Mouse (Mus musculus) spleen, embryonic (tissue): ENCODE data around the gene E2f4.

Experiments used
- CTCF ChIA-PET: fragments of 350-600 bp; sonication (Branson Sonifier 250); formaldehyde crosslinking; loops from one replicate; lab custom pipeline; 2022; lab: Charles Lee

The E2f4 gene

GRCm38 (mm10) chr8:105345061-105345975 lies 47.9 kb downstream of the E2f4 start:
- CTCF ChIA-PET = no interaction called here

- CTCF ChIA-PET = no interaction called here
Observed at GRCm38 (mm10) chr8:105346611-105347427, 49.4 kb downstream of the E2f4 start.

GRCm38 (mm10) chr8:105347428-105348221 lies 50.2 kb downstream of the E2f4 start, which contains the start of gene Fhod1:
TSS of gene Fhod1 (minus strand) at chr8:105347953.
- CTCF ChIA-PET = no interaction called here

- CTCF ChIA-PET = no interaction called here
Observed at GRCm38 (mm10) chr8:105348450-105349095, 51.1 kb downstream of the E2f4 start, which contains the start of gene Slc9a5. TSS of gene Slc9a5 (plus strand) at chr8:105348843.

- CTCF ChIA-PET = no interaction called here
Observed at GRCm38 (mm10) chr8:105349096-105349771, 51.8 kb downstream of the E2f4 start.

- CTCF ChIA-PET = interaction anchor here (0.6 kb wide), 1 partner anchor 32 kb away, joined by 3 read pairs; no protein-coding TSS in a partner anchor
Observed at GRCm38 (mm10) chr8:105350186-105350585, 52.7 kb downstream of the E2f4 start.

- CTCF ChIA-PET = no interaction called here
Observed at GRCm38 (mm10) chr8:105353583-105354135, 56.2 kb downstream of the E2f4 start.

- CTCF ChIA-PET = interaction anchor here (0.5 kb wide), 1 partner anchor 128 kb away, joined by 3 read pairs; no protein-coding TSS in a partner anchor
Observed at GRCm38 (mm10) chr8:105354549-105354948, 57.1 kb downstream of the E2f4 start.
